Mouse (Mus musculus): ENCODE data around the gene Pgpep1. TPM values are rescaled to one million over a fixed set of nuclear protein-coding genes. Genes with fewer than 3 reads are reported as not detected.

The Pgpep1 gene
- polyA plus RNA-seq, 1 experiment: 30.2 TPM

DNA sequence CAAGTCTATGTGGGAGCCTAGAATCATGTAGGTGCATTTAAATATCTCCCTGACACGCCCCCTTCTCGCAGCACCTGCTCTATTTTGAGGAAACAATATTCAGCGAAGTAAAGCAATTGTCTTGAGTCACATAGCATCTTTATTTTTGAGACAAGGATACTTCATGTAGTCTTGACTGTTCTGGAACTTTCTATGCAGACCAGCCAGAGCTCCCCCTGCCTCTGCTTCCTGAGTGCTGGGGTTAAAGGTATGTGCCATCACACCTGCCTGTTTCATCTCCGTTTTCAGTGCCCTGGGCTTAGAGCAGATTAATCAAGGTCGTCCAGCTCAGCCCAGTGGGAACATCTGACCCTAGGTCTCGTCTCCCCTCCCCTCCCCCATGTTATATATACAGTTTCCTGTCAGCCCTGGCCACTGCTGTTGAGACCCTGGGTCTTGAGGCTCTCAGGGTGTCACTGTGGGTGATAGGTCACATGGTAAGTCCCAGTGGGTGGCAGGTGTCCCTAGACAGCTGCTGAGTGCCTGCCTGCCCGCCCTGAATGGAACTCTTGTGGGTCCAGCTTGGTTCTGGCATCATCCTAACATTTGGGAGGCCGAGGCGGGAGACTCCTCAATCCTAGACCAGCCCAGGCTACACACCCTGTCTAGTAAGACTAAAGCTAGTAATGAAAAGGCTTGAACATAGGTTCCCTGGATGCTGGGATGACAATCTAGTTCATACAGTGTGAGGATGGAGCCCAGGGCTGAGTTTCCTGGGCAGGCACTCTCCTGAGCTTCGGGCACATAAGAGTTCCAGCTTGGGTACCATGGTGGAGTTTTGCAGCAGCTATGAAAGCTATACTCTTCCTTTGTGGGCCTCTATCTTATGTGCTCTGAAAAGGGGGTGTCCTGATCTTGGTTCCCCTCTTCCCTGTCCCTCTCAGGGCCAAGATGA is 41.1 kb upstream of the Pgpep1 start:
- Histone ChIP-seq H3K27me3 (ENCODE audit: control insufficient read depth, insufficient read depth, low read length, poor library complexity, severe bottlenecking) (no peaks in the 10 kb centered on the region), H3K4me1 (ENCODE audit: control insufficient read depth, insufficient read depth, low read length) (no peaks in the 10 kb centered on the region), H3K9me3 (replicated peaks; ENCODE audit: control insufficient read depth, insufficient read depth, low read length, poor library complexity, severe bottlenecking) (no peaks in the 10 kb centered on the region), H3K4me3 (ENCODE audit: low read depth, low read length) (peak overlapping the region; percentile 8; the same call in 1 of the 2 replicates), H3K27ac (ENCODE audit: insufficient read depth, low read length) (no peak overlapping the region), H3K9ac (ENCODE audit: low read depth, poor library complexity, severe bottlenecking) (0 out of 2 replicates have a peak overlapping the region, but pooled peaks have one; percentile 15), H3K36me3 (ENCODE audit: control insufficient read depth, insufficient read depth, low read length, poor library complexity, severe bottlenecking) (no peaks in the 10 kb centered on the region)
- TF ChIP-seq EP300 (IDR thresholded peaks at IDR 0.05; ENCODE audit: insufficient read depth, low read depth, low read length): no peak
- TF ChIP-seq POLR2A (IDR thresholded peaks at IDR 0.05; ENCODE audit: insufficient read depth, low read length): no peak
- no peak for TF ChIP-seq CTCF (IDR thresholded peaks at IDR 0.05; ENCODE audit: low read depth, low read length)

DNA sequence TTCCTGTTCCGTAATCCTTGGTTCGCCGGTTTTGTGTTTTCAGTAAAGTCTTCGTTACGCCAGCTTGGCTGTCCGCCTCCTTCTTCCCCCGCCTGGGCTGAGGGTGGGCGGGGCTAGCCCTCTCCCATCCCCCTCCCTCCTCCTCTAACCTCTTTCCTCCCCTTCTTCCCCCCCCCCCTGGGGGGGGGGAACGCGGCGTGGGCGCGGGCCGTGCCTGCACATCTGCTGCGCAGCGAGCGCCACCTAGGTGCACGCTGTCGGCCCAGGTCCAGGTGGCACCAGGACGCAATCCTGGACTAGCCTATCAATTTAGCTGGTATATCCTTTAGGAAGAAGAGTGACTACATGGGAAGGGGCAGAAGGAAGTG is 40.4 kb upstream of the Pgpep1 start:
- peak; percentile 61; the same call in 1 of the 2 replicates for TF ChIP-seq EP300 (IDR thresholded peaks at IDR 0.05; ENCODE audit: insufficient read depth, low read depth, low read length)
- peak; percentile 80 for TF ChIP-seq CTCF (IDR thresholded peaks at IDR 0.05; ENCODE audit: low read depth, low read length)
- TF ChIP-seq POLR2A (IDR thresholded peaks at IDR 0.05; ENCODE audit: insufficient read depth, low read length): no peak
- H3K9ac ChIP-seq (ENCODE audit: low read depth, poor library complexity, severe bottlenecking): peak overlapping the region; percentile 95
- H3K9me3 ChIP-seq (replicated peaks; ENCODE audit: control insufficient read depth, insufficient read depth, low read length, poor library complexity, severe bottlenecking): no peaks in the 10 kb centered on the region
- H3K27ac ChIP-seq (ENCODE audit: insufficient read depth, low read length): no peak overlapping the region
- H3K4me3 ChIP-seq (ENCODE audit: low read depth, low read length): peak overlapping the region; percentile 69
- no peaks in the 10 kb centered on the region for H3K27me3 ChIP-seq (ENCODE audit: control insufficient read depth, insufficient read depth, low read length, poor library complexity, severe bottlenecking)
- H3K36me3 ChIP-seq (ENCODE audit: control insufficient read depth, insufficient read depth, low read length, poor library complexity, severe bottlenecking): no peaks in the 10 kb centered on the region
- H3K4me1 ChIP-seq (ENCODE audit: control insufficient read depth, insufficient read depth, low read length): no peaks in the 10 kb centered on the region

DNA sequence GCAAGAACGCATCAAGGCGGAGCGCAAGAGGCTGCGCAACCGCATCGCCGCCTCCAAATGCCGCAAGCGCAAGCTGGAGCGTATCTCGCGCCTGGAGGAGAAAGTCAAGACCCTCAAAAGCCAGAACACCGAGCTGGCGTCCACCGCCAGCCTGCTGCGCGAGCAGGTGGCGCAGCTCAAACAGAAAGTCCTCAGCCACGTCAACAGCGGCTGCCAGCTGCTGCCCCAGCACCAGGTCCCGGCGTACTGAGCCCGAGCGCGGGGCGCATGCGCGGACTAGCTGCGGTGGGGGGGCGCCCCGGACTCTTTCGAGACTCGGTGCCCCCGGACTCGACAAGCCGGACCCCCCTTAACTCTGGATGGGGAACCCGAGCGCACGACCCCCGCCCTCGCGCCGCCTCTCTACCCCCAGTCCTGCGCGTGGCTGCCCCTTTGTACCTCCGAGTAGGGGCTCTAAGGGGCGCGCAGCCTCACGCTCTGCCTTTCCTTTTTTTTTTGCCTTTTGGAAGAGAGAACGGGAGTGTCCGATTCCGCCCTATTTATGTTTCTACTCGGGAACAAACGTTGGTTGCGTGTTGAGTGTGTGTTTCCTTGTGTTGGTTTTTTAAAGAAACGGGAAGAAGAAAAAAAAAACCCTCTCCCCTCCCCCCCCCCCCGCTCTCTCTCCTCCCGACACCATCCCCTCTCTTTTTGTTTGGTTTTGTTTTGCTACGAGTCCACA is 39.8 kb upstream of the Pgpep1 start:
- Histone ChIP-seq H3K9me3 (replicated peaks; ENCODE audit: control insufficient read depth, insufficient read depth, low read length, poor library complexity, severe bottlenecking) (no peaks in the 10 kb centered on the region), H3K27me3 (ENCODE audit: control insufficient read depth, insufficient read depth, low read length, poor library complexity, severe bottlenecking) (no peaks in the 10 kb centered on the region), H3K36me3 (ENCODE audit: control insufficient read depth, insufficient read depth, low read length, poor library complexity, severe bottlenecking) (no peaks in the 10 kb centered on the region), H3K27ac (ENCODE audit: insufficient read depth, low read length) (peak overlapping the region; percentile 12; the same call in 1 of the 2 replicates), H3K9ac (ENCODE audit: low read depth, poor library complexity, severe bottlenecking) (peak overlapping the region; percentile 95), H3K4me3 (ENCODE audit: low read depth, low read length) (peak overlapping the region; percentile 69), H3K4me1 (ENCODE audit: control insufficient read depth, insufficient read depth, low read length) (no peaks in the 10 kb centered on the region)
- TF ChIP-seq EP300 (IDR thresholded peaks at IDR 0.05; ENCODE audit: insufficient read depth, low read depth, low read length) (no peak), POLR2A (IDR thresholded peaks at IDR 0.05; ENCODE audit: insufficient read depth, low read length) (no peak), CTCF (IDR thresholded peaks at IDR 0.05; ENCODE audit: low read depth, low read length) (no peak)

DNA sequence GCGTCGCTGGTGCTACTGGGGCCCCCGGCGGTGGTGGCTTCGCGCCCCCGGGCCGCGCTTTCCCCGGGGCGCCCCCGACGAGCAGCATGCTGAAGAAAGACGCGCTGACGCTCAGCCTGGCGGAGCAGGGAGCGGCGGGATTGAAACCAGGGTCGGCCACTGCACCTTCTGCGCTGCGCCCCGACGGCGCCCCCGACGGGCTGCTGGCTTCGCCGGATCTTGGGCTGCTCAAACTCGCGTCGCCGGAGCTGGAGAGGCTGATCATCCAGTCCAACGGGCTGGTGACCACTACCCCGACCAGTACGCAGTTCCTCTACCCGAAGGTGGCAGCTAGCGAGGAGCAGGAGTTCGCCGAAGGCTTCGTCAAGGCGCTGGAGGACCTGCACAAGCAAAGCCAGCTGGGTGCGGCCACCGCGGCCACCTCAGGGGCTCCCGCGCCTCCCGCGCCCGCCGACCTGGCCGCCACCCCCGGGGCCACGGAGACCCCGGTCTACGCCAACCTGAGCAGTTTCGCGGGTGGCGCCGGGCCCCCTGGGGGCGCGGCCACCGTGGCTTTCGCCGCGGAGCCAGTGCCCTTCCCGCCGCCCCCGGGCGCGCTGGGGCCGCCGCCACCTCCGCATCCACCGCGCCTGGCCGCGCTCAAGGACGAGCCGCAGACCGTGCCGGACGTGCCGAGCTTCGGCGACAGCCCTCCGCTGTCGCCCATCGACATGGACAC is 39.1 kb upstream of the Pgpep1 start:
- Histone ChIP-seq H3K9ac (ENCODE audit: low read depth, poor library complexity, severe bottlenecking) (peak overlapping the region; percentile 95), H3K4me1 (ENCODE audit: control insufficient read depth, insufficient read depth, low read length) (peaks cover 2% of the 10 kb centered on the region), H3K27me3 (ENCODE audit: control insufficient read depth, insufficient read depth, low read length, poor library complexity, severe bottlenecking) (no peaks in the 10 kb centered on the region), H3K9me3 (replicated peaks; ENCODE audit: control insufficient read depth, insufficient read depth, low read length, poor library complexity, severe bottlenecking) (no peaks in the 10 kb centered on the region), H3K27ac (ENCODE audit: insufficient read depth, low read length) (peak overlapping the region; percentile 47), H3K36me3 (ENCODE audit: control insufficient read depth, insufficient read depth, low read length, poor library complexity, severe bottlenecking) (no peaks in the 10 kb centered on the region), H3K4me3 (ENCODE audit: low read depth, low read length) (peak overlapping the region; percentile 69)
- TF ChIP-seq CTCF (IDR thresholded peaks at IDR 0.05; ENCODE audit: low read depth, low read length): no peak
- TF ChIP-seq EP300 (IDR thresholded peaks at IDR 0.05; ENCODE audit: insufficient read depth, low read depth, low read length): no peak
- TF ChIP-seq POLR2A (IDR thresholded peaks at IDR 0.05; ENCODE audit: insufficient read depth, low read length): no peak

DNA sequence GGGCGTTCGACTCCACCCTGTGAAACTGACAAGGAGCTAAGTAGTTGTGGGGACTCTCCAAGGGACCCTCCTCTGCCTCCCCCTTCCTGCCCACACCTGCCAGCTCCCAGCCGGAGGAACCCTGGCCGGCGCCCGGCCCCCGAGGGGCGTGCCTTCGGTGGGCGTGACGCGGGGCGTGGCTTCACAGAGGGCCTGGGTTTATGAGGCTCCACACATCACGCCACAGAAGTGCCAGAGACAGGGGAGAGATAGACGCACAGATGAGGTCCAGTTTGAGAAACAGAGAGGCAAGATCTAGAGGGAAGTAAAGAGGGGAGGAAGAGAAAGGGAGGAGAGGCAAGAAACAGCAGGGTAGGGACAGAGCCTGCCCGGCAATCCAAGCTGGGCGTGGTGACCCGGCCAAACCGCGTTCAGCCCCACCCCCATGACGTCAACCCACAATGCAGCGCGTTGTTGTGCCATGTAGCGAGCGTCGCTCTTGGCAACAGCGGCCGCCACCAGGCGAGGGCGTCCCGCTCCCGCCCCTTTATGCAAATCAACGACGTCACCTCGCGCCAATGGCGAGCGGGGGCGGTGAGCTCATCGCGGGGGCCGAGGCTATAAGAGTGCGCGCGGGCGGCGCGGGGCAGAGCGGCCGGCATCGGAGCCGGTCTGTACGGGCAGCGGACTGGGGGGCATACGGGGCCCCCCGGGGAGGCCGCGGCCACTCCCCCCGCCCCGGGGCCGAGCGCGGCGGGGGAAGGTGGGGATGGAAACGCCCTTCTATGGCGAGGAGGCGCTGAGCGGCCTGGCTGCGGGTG is 38.3 kb upstream of the Pgpep1 start, which contains the start of gene Jund:
TSS of gene Jund (plus strand) at position 640 of the 800 bp plus-strand sequence.
- H3K4me1 ChIP-seq (ENCODE audit: control insufficient read depth, insufficient read depth, low read length): peaks cover 2% of the 10 kb centered on the region
- H3K4me3 ChIP-seq (ENCODE audit: low read depth, low read length): peak within 1 kb of the TSS; percentile 81

More for the DNA sequence above, 38.3 kb upstream of the Pgpep1 start, which contains the start of gene Jund:
- Histone ChIP-seq H3K9ac (ENCODE audit: low read depth, poor library complexity, severe bottlenecking) (peak within 1 kb of the TSS; percentile 95), H3K27me3 (ENCODE audit: control insufficient read depth, insufficient read depth, low read length, poor library complexity, severe bottlenecking) (no peaks in the 10 kb centered on the region), H3K9me3 (replicated peaks; ENCODE audit: control insufficient read depth, insufficient read depth, low read length, poor library complexity, severe bottlenecking) (no peaks in the 10 kb centered on the region), H3K27ac (ENCODE audit: insufficient read depth, low read length) (peak within 1 kb of the TSS; percentile 78), H3K36me3 (ENCODE audit: control insufficient read depth, insufficient read depth, low read length, poor library complexity, severe bottlenecking) (no peaks in the 10 kb centered on the region)
- TF ChIP-seq CTCF (IDR thresholded peaks at IDR 0.05; ENCODE audit: low read depth, low read length) (no peak), POLR2A (IDR thresholded peaks at IDR 0.05; ENCODE audit: insufficient read depth, low read length) (peak; percentile 92), EP300 (IDR thresholded peaks at IDR 0.05; ENCODE audit: insufficient read depth, low read depth, low read length) (peak; percentile 66; the same call in 1 of the 2 replicates)

Data from ES-Bruce4 (cell line).